8 mouse cellular contexts compared by ENCODE assay signal in genomic region chr3:84345646-84345980, GRCm38 (mm10). TPM values are rescaled to one million over a fixed set of nuclear protein-coding genes. Genes with fewer than 3 reads are reported as not detected.
DNase-seq lines count a peak whose midpoint lies in the region; ATAC-seq and TF ChIP-seq lines count a peak whose summit lies in the region.

No protein-coding gene starts in this region.

- H3K4me2 ChIP-seq in hindbrain, embryonic 15.5 days: peak overlapping the region; percentile 65
- H3K4me2 ChIP-seq in liver, postnatal 0 days (ENCODE audit: low read depth, low read length): peak overlapping the region; percentile 71

- peaks cover 37% of the 10 kb centered on the region for H3K27me3 ChIP-seq in embryonic facial prominence, embryonic 10.5 days (replicated peaks; ENCODE audit: low read depth, poor library complexity, severe bottlenecking)
- no peaks in the 10 kb centered on the region for H3K27me3 ChIP-seq in hindbrain, embryonic 15.5 days
- H3K27me3 ChIP-seq in liver, postnatal 0 days (ENCODE audit: insufficient read depth, low read length): peaks cover 3% of the 10 kb centered on the region; the same call in 1 of the 2 replicates

- peak; percentile 91 for DNase-seq in heart, adult 11 months
- no peak for DNase-seq in heart, postnatal 36 days
- no peak for DNase-seq in embryonic facial prominence, embryonic 10.5 days (ENCODE audit: low spot score)
- DNase-seq in liver, postnatal 0 days: no peak
- no peak for DNase-seq in urinary bladder, postnatal 25 days (ENCODE audit: low spot score)
- no peak for DNase-seq in urinary bladder, adult 18-20 months (ENCODE audit: low spot score in 2 of 2)
- no peak for DNase-seq in frontal cortex, postnatal 14 days (ENCODE audit: low spot score in 2 of 2)

- H3K9ac ChIP-seq in hindbrain, embryonic 15.5 days: 0 out of 2 replicates have a peak overlapping the region, but pooled peaks have one; percentile 40
- H3K9ac ChIP-seq in liver, postnatal 0 days (replicated peaks): no peak overlapping the region

- WGBS in embryonic facial prominence, embryonic 10.5 days: 50% methylated on average over 6 of the region's 6 CpGs
- WGBS in hindbrain, embryonic 15.5 days: 54% methylated on average over 6 of the region's 6 CpGs
- WGBS in liver, postnatal 0 days (ENCODE audit: insufficient replicate concordance): 25% methylated on average over 6 of the region's 6 CpGs

- intact Hi-C loops in heart, postnatal 36 days (cut with DNase I): loop anchor here (10.0 kb wide), 1 partner anchor 559 kb away; no protein-coding TSS in a partner anchor

- TF ChIP-seq EP300 in liver, postnatal 0 days (IDR thresholded peaks at IDR 0.05; ENCODE audit: low read depth): no peak

- no peaks in the 10 kb centered on the region for H3K36me3 ChIP-seq in embryonic facial prominence, embryonic 10.5 days (replicated peaks)
- H3K36me3 ChIP-seq in hindbrain, embryonic 15.5 days: no peaks in the 10 kb centered on the region
- no peaks in the 10 kb centered on the region for H3K36me3 ChIP-seq in liver, postnatal 0 days (replicated peaks; ENCODE audit: insufficient read depth, low read length)

- H3K4me1 ChIP-seq in embryonic facial prominence, embryonic 10.5 days: peaks cover 38% of the 10 kb centered on the region
- H3K4me1 ChIP-seq in hindbrain, embryonic 15.5 days (replicated peaks): peaks cover 15% of the 10 kb centered on the region
- peaks cover 37% of the 10 kb centered on the region for H3K4me1 ChIP-seq in liver, postnatal 0 days (ENCODE audit: insufficient read depth)

- no peak for TF ChIP-seq CTCF in liver, postnatal 0 days (IDR thresholded peaks at IDR 0.05; ENCODE audit: low read depth)

- H3K27ac ChIP-seq in embryonic facial prominence, embryonic 10.5 days (replicated peaks): no peak overlapping the region
- no peak overlapping the region for H3K27ac ChIP-seq in hindbrain, embryonic 15.5 days (replicated peaks)
- 0 out of 2 replicates have a peak overlapping the region, but pooled peaks have one; percentile 5 for H3K27ac ChIP-seq in liver, postnatal 0 days (ENCODE audit: low read depth)

- peak overlapping the region; percentile 55 for H3K4me3 ChIP-seq in embryonic facial prominence, embryonic 10.5 days
- H3K4me3 ChIP-seq in hindbrain, embryonic 15.5 days: peak overlapping the region; percentile 34; the same call in 1 of the 2 replicates
- H3K4me3 ChIP-seq in liver, postnatal 0 days (ENCODE audit: low read depth, low read length): peak overlapping the region; percentile 21; the same call in 1 of the 2 replicates

- no peak for ATAC-seq in hindbrain, embryonic 15.5 days (ENCODE audit: low FRiP score, low read depth)
- ATAC-seq in liver, postnatal 0 days: no peak

- no peaks in the 10 kb centered on the region for H3K9me3 ChIP-seq in embryonic facial prominence, embryonic 10.5 days
- H3K9me3 ChIP-seq in hindbrain, embryonic 15.5 days: no peaks in the 10 kb centered on the region
- no peaks in the 10 kb centered on the region for H3K9me3 ChIP-seq in liver, postnatal 0 days (ENCODE audit: low read length)

RNA-seq across cellular contexts. Expression of gene Trim2, which starts 38.9 kb away (rescaled TPM):
- total RNA-seq in heart, postnatal 36 days (2021): 1 to 10 TPM; 5.1 to 5.8 TPM
- polyA plus RNA-seq in embryonic facial prominence, embryonic 10.5 days (2016; fragmentation: Nextera tagmentation; extraction: Ambion mirVana): 31.0 and 31.3 TPM in 2 replicates
- 139 and 145 TPM in 2 replicates for polyA plus RNA-seq in hindbrain, embryonic 15.5 days (2015; fragmentation: Nextera tagmentation; extraction: Ambion mirVana)
- polyA plus RNA-seq in liver, postnatal 0 days (2015; fragmentation: Nextera tagmentation; extraction: Ambion mirVana): 2.7 and 2.9 TPM in 2 replicates
